Mouse (Mus musculus) hindbrain, embryonic 10.5 days (tissue): ENCODE data around the gene Phf21b. TPM values are rescaled to one million over a fixed set of nuclear protein-coding genes. Genes with fewer than 3 reads are reported as not detected.
"Not testable (repeated sequence)": the region's sequence is repeated elsewhere in the genome, so short reads cannot be mapped to it uniquely, and the experiment has no call there.

Source experiments
- DNase-seq: peaks from one replicate; pipeline ENCODE4 v3.0.0-alpha.2; 2017; ENCODE audit warnings: low spot score
- H3K27ac ChIP-seq: fragments of 300-500 bp; sonication (generic); 2 replicates; pipeline ENCODE4 v1.5.1; 2016; ENCODE audit warnings: mild to moderate bottlenecking, moderate library complexity
- H3K27me3 ChIP-seq: fragments of 300-500 bp; sonication (generic); 2 replicates; pipeline ENCODE4 v1.6.1; 2016; ENCODE audit warnings: mild to moderate bottlenecking; ENCODE audit not compliant: poor library complexity, insufficient read depth, severe bottlenecking
- H3K36me3 ChIP-seq: fragments of 300-500 bp; sonication (generic); 2 replicates; pipeline ENCODE4 v1.6.1; 2016; ENCODE audit warnings: mild to moderate bottlenecking, moderate library complexity
- H3K4me1 ChIP-seq: fragments of 300-500 bp; sonication (generic); replicated peaks from 2 replicates; pipeline ENCODE4 v1.6.1; 2016; ENCODE audit warnings: mild to moderate bottlenecking
- H3K4me3 ChIP-seq: fragments of 300-500 bp; sonication (generic); 2 replicates; pipeline ENCODE4 v1.5.1; 2016; ENCODE audit warnings: mild to moderate bottlenecking, moderate library complexity
- H3K9me3 ChIP-seq: fragments of 300-500 bp; sonication (generic); 2 replicates; pipeline ENCODE4 v1.6.1; 2016; ENCODE audit warnings: mild to moderate bottlenecking, moderate library complexity
- WGBS: fragments of 180-500 bp; shearing (Covaris S2); methylation state at CpG from one replicate; pipeline ENCODE4 v1.1.7; 2016; 5-methylcytosine and 5-hydroxymethylcytosine counted together
- polyA plus RNA-seq: library from polyadenylated mRNA; unstranded; fragments of >200 nt; fragmentation: Nextera tagmentation; extraction: Ambion mirVana; gene quantifications from 2 replicates; pipeline ENCODE4 v1.2.1, GENCODE M21; 2016

The Phf21b gene
- polyA plus RNA-seq, 1 experiment from 2014 or later = 30.8 TPM

- Histone ChIP-seq H3K27ac (no peak overlapping the region), H3K4me3 (no peak overlapping the region), H3K27me3 (no peaks in the 10 kb centered on the region), H3K9me3 (peaks cover 4% of the 10 kb centered on the region), H3K4me1 (no peaks in the 10 kb centered on the region), H3K36me3 (peaks cover 100% of the 10 kb centered on the region)
- DNase-seq = peak; percentile 55
- WGBS = 58% methylated on average over 3 of the region's 3 CpGs
Observed at GRCm38 (mm10) chr15:84803685-84804084, 52.2 kb downstream of the Phf21b start.

GRCm38 (mm10) chr15:84800132-84800531 lies 55.7 kb downstream of the Phf21b start:
- Histone ChIP-seq H3K4me1 (no peaks in the 10 kb centered on the region), H3K27ac (no peak overlapping the region), H3K9me3 (peaks cover 12% of the 10 kb centered on the region), H3K4me3 (no peak overlapping the region), H3K36me3 (peaks cover 100% of the 10 kb centered on the region), H3K27me3 (no peaks in the 10 kb centered on the region)
- WGBS = 89% methylated on average over 5 of the region's 5 CpGs
- no peak for DNase-seq

GRCm38 (mm10) chr15:84793649-84794048 lies 62.2 kb downstream of the Phf21b start:
- no peaks in the 10 kb centered on the region for H3K4me1 ChIP-seq
- 85% methylated on average over 5 of the region's 5 CpGs for WGBS
- peaks cover 8% of the 10 kb centered on the region; the same call in 1 of the 2 replicates for H3K9me3 ChIP-seq
- peaks cover 99% of the 10 kb centered on the region for H3K36me3 ChIP-seq
- no peak overlapping the region for H3K4me3 ChIP-seq
- no peak for DNase-seq
- H3K27ac ChIP-seq = no peak overlapping the region
- no peaks in the 10 kb centered on the region for H3K27me3 ChIP-seq

GRCm38 (mm10) chr15:84787161-84787560 lies 68.7 kb downstream of the Phf21b start:
- Histone ChIP-seq H3K36me3 (peaks cover 83% of the 10 kb centered on the region), H3K9me3 (no peaks in the 10 kb centered on the region), H3K27me3 (no peaks in the 10 kb centered on the region), H3K27ac (no peak overlapping the region), H3K4me3 (no peak overlapping the region), H3K4me1 (no peaks in the 10 kb centered on the region)
- WGBS = 74% methylated on average over 10 of the region's 10 CpGs
- no peak for DNase-seq

- Histone ChIP-seq H3K27me3 (no peaks in the 10 kb centered on the region), H3K36me3 (peaks cover 59% of the 10 kb centered on the region), H3K4me1 (no peaks in the 10 kb centered on the region), H3K9me3 (no peaks in the 10 kb centered on the region), H3K4me3 (no peak overlapping the region), H3K27ac (no peak overlapping the region)
- DNase-seq = no peak
- WGBS = 96% methylated on average over 16 of the region's 16 CpGs
Observed at GRCm38 (mm10) chr15:84784812-84785211, 71.0 kb downstream of the Phf21b start.

GRCm38 (mm10) chr15:84778587-84778986 lies 77.3 kb downstream of the Phf21b start:
- Histone ChIP-seq H3K4me3 (no peak overlapping the region), H3K27me3 (no peaks in the 10 kb centered on the region), H3K4me1 (peaks cover 29% of the 10 kb centered on the region), H3K36me3 (no peaks in the 10 kb centered on the region), H3K9me3 (no peaks in the 10 kb centered on the region), H3K27ac (no peak overlapping the region)
- WGBS = 57% methylated on average over 5 of the region's 5 CpGs
- no peak for DNase-seq

- 35% methylated on average over 20 of the region's 20 CpGs for WGBS
- Histone ChIP-seq H3K27ac (peak overlapping the region; percentile 81), H3K4me1 (peaks cover 36% of the 10 kb centered on the region), H3K27me3 (no peaks in the 10 kb centered on the region; the same call in 1 of the 2 replicates), H3K9me3 (no peaks in the 10 kb centered on the region), H3K4me3 (0 out of 2 replicates have a peak overlapping the region, but pooled peaks have one; percentile 20), H3K36me3 (no peaks in the 10 kb centered on the region)
- peak; percentile 49 for DNase-seq
Observed at GRCm38 (mm10) chr15:84775421-84776174, 80.3 kb downstream of the Phf21b start.

GRCm38 (mm10) chr15:84772191-84773111 lies 83.4 kb downstream of the Phf21b start:
- 85% methylated on average over 21 of the region's 21 CpGs for WGBS
- H3K4me1 ChIP-seq = peaks cover 31% of the 10 kb centered on the region
- H3K9me3 ChIP-seq = no peaks in the 10 kb centered on the region
- DNase-seq = no peak
- H3K4me3 ChIP-seq = no peak overlapping the region
- no peak overlapping the region for H3K27ac ChIP-seq
- no peaks in the 10 kb centered on the region for H3K36me3 ChIP-seq
- H3K27me3 ChIP-seq = no peaks in the 10 kb centered on the region; the same call in 1 of the 2 replicates

- H3K36me3 ChIP-seq = no peaks in the 10 kb centered on the region
- no peaks in the 10 kb centered on the region; the same call in 1 of the 2 replicates for H3K27me3 ChIP-seq
- no peak for DNase-seq
- H3K27ac ChIP-seq = no peak overlapping the region
- peaks cover 21% of the 10 kb centered on the region for H3K4me1 ChIP-seq
- H3K4me3 ChIP-seq = no peak overlapping the region
- H3K9me3 ChIP-seq = no peaks in the 10 kb centered on the region
- WGBS = 86% methylated on average over 11 of the region's 11 CpGs
Observed at GRCm38 (mm10) chr15:84769641-84770341, 86.1 kb downstream of the Phf21b start.

GRCm38 (mm10) chr15:84768531-84768930 lies 87.3 kb downstream of the Phf21b start:
- DNase-seq, H3K4me3 ChIP-seq, H3K27me3 ChIP-seq, H3K27ac ChIP-seq, H3K9me3 ChIP-seq, H3K36me3 ChIP-seq: not testable (repeated sequence)
- peaks cover 17% of the 10 kb centered on the region for H3K4me1 ChIP-seq
- WGBS = 87% methylated on average over 4 of the region's 4 CpGs

- no peak for DNase-seq
- Histone ChIP-seq H3K4me3 (no peak overlapping the region), H3K4me1 (peaks cover 23% of the 10 kb centered on the region), H3K36me3 (no peaks in the 10 kb centered on the region), H3K27me3 (no peaks in the 10 kb centered on the region), H3K27ac (no peak overlapping the region), H3K9me3 (no peaks in the 10 kb centered on the region)
- WGBS = 42% methylated on average over 10 of the region's 10 CpGs
Observed at GRCm38 (mm10) chr15:84766621-84767020, 89.2 kb downstream of the Phf21b start.

GRCm38 (mm10) chr15:84763423-84763812 lies 92.4 kb downstream of the Phf21b start:
- 14% methylated on average over 7 of the region's 7 CpGs for WGBS
- DNase-seq = no peak
- Histone ChIP-seq H3K36me3 (no peaks in the 10 kb centered on the region), H3K9me3 (no peaks in the 10 kb centered on the region), H3K4me3 (no peak overlapping the region), H3K27me3 (no peaks in the 10 kb centered on the region), H3K4me1 (peaks cover 23% of the 10 kb centered on the region), H3K27ac (peak overlapping the region; percentile 53)
